Mouse (Mus musculus): Measurements from ENCODE around the gene Slc7a6os. TPM values are rescaled to one million over a fixed set of nuclear protein-coding genes. Genes with fewer than 3 reads are reported as not detected.

Gene Slc7a6os
- polyA plus RNA-seq, 1 experiment, result 34.0 TPM

- no peak overlapping the region for H3K27ac ChIP-seq (ENCODE audit: insufficient read depth, low read length)
- TF ChIP-seq POLR2A (IDR thresholded peaks at IDR 0.05; ENCODE audit: low read depth, low read length) (no peak), CTCF (IDR thresholded peaks at IDR 0.05; ENCODE audit: borderline replicate concordance, insufficient read depth, low read length) (no peak)
- H3K4me1 ChIP-seq (ENCODE audit: control insufficient read depth, insufficient read depth, low read length), result no peaks in the 10 kb centered on the region
- H3K4me3 ChIP-seq (ENCODE audit: insufficient read depth, low read length), result no peak overlapping the region
These were observed 47.5 kb downstream of the Slc7a6os start for GRCm38 (mm10) chr8:106163251-106163650.

- no peak for TF ChIP-seq CTCF (IDR thresholded peaks at IDR 0.05; ENCODE audit: borderline replicate concordance, insufficient read depth, low read length)
- TF ChIP-seq POLR2A (IDR thresholded peaks at IDR 0.05; ENCODE audit: low read depth, low read length), result no peak
- Histone ChIP-seq H3K27ac (ENCODE audit: insufficient read depth, low read length) (no peak overlapping the region), H3K4me3 (ENCODE audit: insufficient read depth, low read length) (no peak overlapping the region), H3K4me1 (ENCODE audit: control insufficient read depth, insufficient read depth, low read length) (no peaks in the 10 kb centered on the region)
These were observed 50.9 kb downstream of the Slc7a6os start for GRCm38 (mm10) chr8:106159876-106160275.

- Histone ChIP-seq H3K27ac (ENCODE audit: insufficient read depth, low read length) (no peak overlapping the region), H3K4me3 (ENCODE audit: insufficient read depth, low read length) (no peak overlapping the region), H3K4me1 (ENCODE audit: control insufficient read depth, insufficient read depth, low read length) (no peaks in the 10 kb centered on the region)
- no peak for TF ChIP-seq POLR2A (IDR thresholded peaks at IDR 0.05; ENCODE audit: low read depth, low read length)
- no peak for TF ChIP-seq CTCF (IDR thresholded peaks at IDR 0.05; ENCODE audit: borderline replicate concordance, insufficient read depth, low read length)
These were observed 52.4 kb downstream of the Slc7a6os start for GRCm38 (mm10) chr8:106158381-106158780.

GRCm38 (mm10) chr8:106157419-106157818 lies 53.3 kb downstream of the Slc7a6os start:
- Histone ChIP-seq H3K27ac (ENCODE audit: insufficient read depth, low read length) (no peak overlapping the region), H3K4me1 (ENCODE audit: control insufficient read depth, insufficient read depth, low read length) (no peaks in the 10 kb centered on the region), H3K4me3 (ENCODE audit: insufficient read depth, low read length) (no peak overlapping the region)
- TF ChIP-seq POLR2A (IDR thresholded peaks at IDR 0.05; ENCODE audit: low read depth, low read length) (no peak), CTCF (IDR thresholded peaks at IDR 0.05; ENCODE audit: borderline replicate concordance, insufficient read depth, low read length) (no peak)

GRCm38 (mm10) chr8:106152876-106153275 lies 57.9 kb downstream of the Slc7a6os start:
- H3K4me3 ChIP-seq (ENCODE audit: insufficient read depth, low read length), result no peak overlapping the region
- no peak overlapping the region for H3K27ac ChIP-seq (ENCODE audit: insufficient read depth, low read length)
- H3K4me1 ChIP-seq (ENCODE audit: control insufficient read depth, insufficient read depth, low read length), result peaks cover 6% of the 10 kb centered on the region; the same call in 1 of the 2 replicates
- TF ChIP-seq CTCF (IDR thresholded peaks at IDR 0.05; ENCODE audit: borderline replicate concordance, insufficient read depth, low read length) (no peak), POLR2A (IDR thresholded peaks at IDR 0.05; ENCODE audit: low read depth, low read length) (no peak)

- Histone ChIP-seq H3K27ac (ENCODE audit: insufficient read depth, low read length) (no peak overlapping the region), H3K4me1 (ENCODE audit: control insufficient read depth, insufficient read depth, low read length) (peaks cover 6% of the 10 kb centered on the region; the same call in 1 of the 2 replicates), H3K4me3 (ENCODE audit: insufficient read depth, low read length) (peak overlapping the region; percentile 63)
- TF ChIP-seq POLR2A (IDR thresholded peaks at IDR 0.05; ENCODE audit: low read depth, low read length) (no peak), CTCF (IDR thresholded peaks at IDR 0.05; ENCODE audit: borderline replicate concordance, insufficient read depth, low read length) (no peak)
These were observed 59.7 kb downstream of the Slc7a6os start for GRCm38 (mm10) chr8:106151041-106151440.

Other genes with a start within 250 kb of the Slc7a6os start
- 60.2 and 82.1 TPM in 2 replicates for gene Slc12a4, start 244.8 kb downstream of the Slc7a6os start, polyA plus RNA-seq (2011; ENCODE audit: insufficient read length, low read depth, missing spikeins)
- not detected in 2 replicates for gene Dpep3, start 231.5 kb downstream of the Slc7a6os start, polyA plus RNA-seq (2011; ENCODE audit: insufficient read length, low read depth, missing spikeins)
- 13.4 and 17.4 TPM in 2 replicates for gene Dus2, start 219.6 kb downstream of the Slc7a6os start, polyA plus RNA-seq (2011; ENCODE audit: insufficient read length, low read depth, missing spikeins)
- gene Dpep2nb, start 205.0 kb downstream of the Slc7a6os start, polyA plus RNA-seq (2011; ENCODE audit: insufficient read length, low read depth, missing spikeins), result not detected in 2 replicates
- 7.3 and 8.8 TPM in 2 replicates for gene Ddx28, start 199.1 kb downstream of the Slc7a6os start, polyA plus RNA-seq (2011; ENCODE audit: insufficient read length, low read depth, missing spikeins)
- 69.6 and 78.6 TPM in 2 replicates for gene Nfatc3, start 152.1 kb downstream of the Slc7a6os start, polyA plus RNA-seq (2011; ENCODE audit: insufficient read length, low read depth, missing spikeins)
- 2.1 and 3.9 TPM in 2 replicates for gene Esrp2, start 74.0 kb downstream of the Slc7a6os start, polyA plus RNA-seq (2011; ENCODE audit: insufficient read length, low read depth, missing spikeins)
- gene Pla2g15, start 60.5 kb downstream of the Slc7a6os start, polyA plus RNA-seq (2011; ENCODE audit: insufficient read length, low read depth, missing spikeins), result 30.0 and 40.9 TPM in 2 replicates
- gene Slc7a6, start 42.1 kb downstream of the Slc7a6os start, polyA plus RNA-seq (2011; ENCODE audit: insufficient read length, low read depth, missing spikeins), result 57.4 and 59.3 TPM in 2 replicates
- gene Prmt7, start within 50 bp of the Slc7a6os start, polyA plus RNA-seq (2011; ENCODE audit: insufficient read length, low read depth, missing spikeins), result 33.6 and 40.3 TPM in 2 replicates
- gene Smpd3, start 127.1 kb upstream of the Slc7a6os start, polyA plus RNA-seq (2011; ENCODE audit: insufficient read length, low read depth, missing spikeins), result 0.37 and 0.89 TPM in 2 replicates
- 10.1 and 11.7 TPM in 2 replicates for gene Zfp90, start 204.4 kb upstream of the Slc7a6os start, polyA plus RNA-seq (2011; ENCODE audit: insufficient read length, low read depth, missing spikeins)